Mouse (Mus musculus) myocyte (in vitro differentiated cells): Measurements from ENCODE around the gene Hmx1. TPM values are rescaled to one million over a fixed set of nuclear protein-coding genes. Genes with fewer than 3 reads are reported as not detected.
A peak's percentile ranks its signal among the peaks of the same experiment; 100 is the strongest.

Experiments
- H3K27me3 ChIP-seq: one replicate; pipeline ENCODE4 v1.6.1; 2011; ENCODE audit not compliant: control insufficient read depth, insufficient read depth, insufficient read length
- H3K36me3 ChIP-seq: one replicate; pipeline ENCODE4 v1.6.1; 2011; ENCODE audit not compliant: control insufficient read depth, insufficient read depth
- H3K4me2 ChIP-seq: one replicate; pipeline ENCODE4 v1.6.1; 2011; ENCODE audit warnings: low read depth, control low read depth
- H3K4me3 ChIP-seq: one replicate; pipeline ENCODE4 v1.5.1; 2011; ENCODE audit warnings: mild to moderate bottlenecking, control low read depth, moderate library complexity
- H3K79me2 ChIP-seq: one replicate; pipeline ENCODE4 v1.6.1; 2011; ENCODE audit not compliant: control insufficient read depth, insufficient read depth
- H3ac ChIP-seq: one replicate; pipeline ENCODE4 v1.6.1; 2011; ENCODE audit not compliant: control insufficient read depth, insufficient read length
- TCF3 ChIP-seq: IDR thresholded peaks from one replicate; pipeline ENCODE4 v1.6.1; 2011; ENCODE audit warnings: low read depth, control low read depth; ENCODE audit not compliant: insufficient read length
- USF1 ChIP-seq: IDR thresholded peaks from one replicate; pipeline ENCODE4 v1.6.1; 2011; ENCODE audit warnings: low read depth, mild to moderate bottlenecking, control low read depth, moderate library complexity
- polyA plus RNA-seq: library from polyadenylated mRNA; unstranded; fragments of >200 nt; fragmentation: generic; extraction: Trizol; gene quantifications from one replicate; pipeline ENCODE4 v1.2.1, GENCODE M21; 2012; ENCODE audit warnings: missing spikeins

Hmx1 gene
- polyA plus RNA-seq, 1 experiment, result not detected

DNA sequence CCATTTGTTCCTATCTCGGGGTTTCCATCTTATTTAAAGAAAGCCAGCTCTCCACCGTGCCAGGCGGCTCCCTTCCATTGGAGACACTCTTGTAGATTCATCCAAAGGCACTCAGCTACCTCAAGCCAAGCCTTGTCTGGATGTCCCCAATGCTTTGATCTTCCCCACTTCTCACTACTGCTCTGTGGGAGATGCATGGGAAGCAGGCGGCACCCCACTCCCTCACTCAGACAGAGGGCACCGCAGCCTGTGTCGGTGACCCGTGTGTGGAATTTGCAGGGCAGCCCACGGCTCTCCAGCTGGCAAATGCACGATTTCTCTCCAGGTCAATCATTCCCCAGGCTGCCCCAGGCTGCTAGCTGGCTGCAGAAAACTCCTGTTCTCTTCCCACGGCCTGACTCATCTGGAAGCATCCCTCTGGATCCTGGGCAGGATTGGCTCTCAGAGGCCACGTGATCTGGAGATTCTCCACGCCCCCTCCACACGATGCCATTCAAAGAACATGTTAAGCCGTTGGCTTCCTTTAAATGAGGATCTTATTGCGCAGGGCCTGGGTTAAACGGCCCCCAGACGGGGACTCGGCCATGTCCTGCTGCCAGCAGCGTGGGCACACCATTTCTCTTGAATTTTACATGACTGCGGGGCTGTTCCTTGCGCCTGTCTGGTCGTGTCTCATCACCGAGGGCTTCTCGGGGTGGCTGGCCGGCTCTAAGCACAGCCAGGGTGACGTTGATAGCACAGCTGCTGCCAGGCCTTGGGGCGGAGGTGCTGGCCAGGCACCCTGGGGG, 58.9 kb downstream of the Hmx1 start:
- no peak overlapping the region for H3K4me2 ChIP-seq
- no peak overlapping the region for H3K4me3 ChIP-seq
- no peaks in the 10 kb centered on the region for H3K36me3 ChIP-seq
- H3K27me3 ChIP-seq, result peaks cover 43% of the 10 kb centered on the region
- H3ac ChIP-seq, result no peak overlapping the region
- no peaks in the 10 kb centered on the region for H3K79me2 ChIP-seq
- TF ChIP-seq USF1 (peak; percentile 63), TCF3 (no peak)

Other genes with a start within 250 kb of the Hmx1 start
- not detected for gene Adra2c, start 110.8 kb upstream of the Hmx1 start, polyA plus RNA-seq
- gene Cpz, start 136.6 kb downstream of the Hmx1 start, polyA plus RNA-seq, result 0.64 TPM
- gene Trmt44, start 186.0 kb downstream of the Hmx1 start, polyA plus RNA-seq, result 5.1 TPM
- gene Acox3, start 193.9 kb downstream of the Hmx1 start, polyA plus RNA-seq, result 20.8 TPM